Mouse (Mus musculus) brown adipose tissue, adult 24 weeks (tissue): ENCODE data around the gene BC052040. TPM values are rescaled to one million over a fixed set of nuclear protein-coding genes. Genes with fewer than 3 reads are reported as not detected.

Experiments
- H3K27ac ChIP-seq: fragments of 200-500 bp; replicated peaks from 2 replicates; pipeline ENCODE4 v1.5.1; 2012; ENCODE audit warnings: low read depth, mild to moderate bottlenecking, low read length
- H3K4me1 ChIP-seq: fragments of 200-500 bp; 2 replicates; pipeline ENCODE4 v1.6.1; 2012; ENCODE audit warnings: low read length, mixed read lengths; ENCODE audit not compliant: control insufficient read depth, insufficient read depth, insufficient read length
- H3K4me3 ChIP-seq: fragments of 200-500 bp; 2 replicates; pipeline ENCODE4 v1.5.1; 2012; ENCODE audit warnings: low read depth, mild to moderate bottlenecking, low read length, moderate library complexity; ENCODE audit not compliant: insufficient read depth
- polyA plus RNA-seq: library from polyadenylated mRNA; stranded (reverse); fragments of >200 nt; gene quantifications from 2 replicates; pipeline ENCODE4 v1.2.4, GENCODE M21; 2012; ENCODE audit not compliant: missing spikeins, insufficient read depth, insufficient read length

Gene BC052040
- polyA plus RNA-seq, 1 experiment: 1.7 TPM

GRCm38 (mm10) chr2:115717980-115718379 is 136.5 kb downstream of the BC052040 start:
- H3K4me1 ChIP-seq: no peaks in the 10 kb centered on the region
- H3K4me3 ChIP-seq: no peak overlapping the region
- no peak overlapping the region for H3K27ac ChIP-seq

- no peak overlapping the region for H3K4me3 ChIP-seq
- H3K4me1 ChIP-seq: no peaks in the 10 kb centered on the region
- no peak overlapping the region for H3K27ac ChIP-seq
These were observed 141.9 kb downstream of the BC052040 start for GRCm38 (mm10) chr2:115723452-115723851.

- H3K4me1 ChIP-seq: no peaks in the 10 kb centered on the region
- no peak overlapping the region for H3K27ac ChIP-seq
- no peak overlapping the region for H3K4me3 ChIP-seq
These were observed 142.7 kb downstream of the BC052040 start for GRCm38 (mm10) chr2:115724216-115724615.

GRCm38 (mm10) chr2:115724726-115725125 is 143.2 kb downstream of the BC052040 start:
- H3K4me3 ChIP-seq: no peak overlapping the region
- H3K4me1 ChIP-seq: no peaks in the 10 kb centered on the region
- H3K27ac ChIP-seq: no peak overlapping the region

- no peak overlapping the region for H3K4me3 ChIP-seq
- no peak overlapping the region for H3K27ac ChIP-seq
- H3K4me1 ChIP-seq: no peaks in the 10 kb centered on the region
These were observed 144.0 kb downstream of the BC052040 start for GRCm38 (mm10) chr2:115725503-115725902.

GRCm38 (mm10) chr2:115725926-115726325 is 144.4 kb downstream of the BC052040 start:
- no peak overlapping the region for H3K27ac ChIP-seq
- no peaks in the 10 kb centered on the region for H3K4me1 ChIP-seq
- H3K4me3 ChIP-seq: no peak overlapping the region

GRCm38 (mm10) chr2:115726806-115727205 is 145.3 kb downstream of the BC052040 start:
- no peak overlapping the region for H3K27ac ChIP-seq
- no peaks in the 10 kb centered on the region for H3K4me1 ChIP-seq
- H3K4me3 ChIP-seq: no peak overlapping the region

GRCm38 (mm10) chr2:115728627-115729026 is 147.1 kb downstream of the BC052040 start:
- Histone ChIP-seq H3K4me1 (no peaks in the 10 kb centered on the region), H3K4me3 (no peak overlapping the region), H3K27ac (no peak overlapping the region)

- H3K4me1 ChIP-seq: no peaks in the 10 kb centered on the region
- H3K27ac ChIP-seq: no peak overlapping the region
- no peak overlapping the region for H3K4me3 ChIP-seq
These were observed 149.0 kb downstream of the BC052040 start for GRCm38 (mm10) chr2:115730502-115730901.

GRCm38 (mm10) chr2:115731171-115731570 is 149.7 kb downstream of the BC052040 start:
- Histone ChIP-seq H3K4me3 (no peak overlapping the region), H3K27ac (no peak overlapping the region), H3K4me1 (no peaks in the 10 kb centered on the region)

GRCm38 (mm10) chr2:115732572-115732971 is 151.1 kb downstream of the BC052040 start:
- Histone ChIP-seq H3K4me1 (no peaks in the 10 kb centered on the region), H3K27ac (no peak overlapping the region), H3K4me3 (no peak overlapping the region)

- no peak overlapping the region for H3K4me3 ChIP-seq
- H3K4me1 ChIP-seq: no peaks in the 10 kb centered on the region
- no peak overlapping the region for H3K27ac ChIP-seq
These were observed 151.6 kb downstream of the BC052040 start for GRCm38 (mm10) chr2:115733017-115733692.

- H3K4me3 ChIP-seq: no peak overlapping the region
- H3K27ac ChIP-seq: no peak overlapping the region
- no peaks in the 10 kb centered on the region for H3K4me1 ChIP-seq
These were observed 153.3 kb downstream of the BC052040 start for GRCm38 (mm10) chr2:115734850-115735249.

- no peak overlapping the region for H3K27ac ChIP-seq
- H3K4me3 ChIP-seq: no peak overlapping the region
- H3K4me1 ChIP-seq: no peaks in the 10 kb centered on the region
These were observed 154.9 kb downstream of the BC052040 start for GRCm38 (mm10) chr2:115736416-115736815.

GRCm38 (mm10) chr2:115737966-115738365 is 156.4 kb downstream of the BC052040 start:
- Histone ChIP-seq H3K4me3 (no peak overlapping the region), H3K4me1 (no peaks in the 10 kb centered on the region), H3K27ac (no peak overlapping the region)

- Histone ChIP-seq H3K4me1 (no peaks in the 10 kb centered on the region), H3K27ac (no peak overlapping the region), H3K4me3 (no peak overlapping the region)
These were observed 160.5 kb downstream of the BC052040 start for GRCm38 (mm10) chr2:115742061-115742460.
